Mouse (Mus musculus) cerebellum, postnatal 4 days (tissue): ENCODE measurements around the gene Skiv2l.
"Not testable (repeated sequence)": the region's sequence is repeated elsewhere in the genome, so short reads cannot be mapped to it uniquely, and the experiment has no call there.

ENCODE experiments used
- DNase-seq, 2 experiments: peaks; one replicate each; pipeline ENCODE4 v3.0.0; 2022; ENCODE audit warnings: low spot score in 2 of 2, mixed read lengths in 1 of 2

The Skiv2l gene

GRCm38 (mm10) chr17:34811275-34811674, 38.7 kb downstream of the Skiv2l start:
- no peak for DNase-seq

GRCm38 (mm10) chr17:34810811-34811210, 39.2 kb downstream of the Skiv2l start:
- not testable (repeated sequence) for DNase-seq

- not testable (repeated sequence) for DNase-seq
Observed at GRCm38 (mm10) chr17:34810411-34810810, 39.6 kb downstream of the Skiv2l start.

GRCm38 (mm10) chr17:34808599-34809205, 41.3 kb downstream of the Skiv2l start:
- DNase-seq, result peak in 1 of 2 experiments; percentile 11

- no peak for DNase-seq
Observed at GRCm38 (mm10) chr17:34807176-34807575, 42.8 kb downstream of the Skiv2l start.

- peak in 1 of 2 experiments; percentile 17 for DNase-seq
Observed at GRCm38 (mm10) chr17:34804871-34805562, 45.0 kb downstream of the Skiv2l start.

- DNase-seq, result not testable (repeated sequence)
Observed at GRCm38 (mm10) chr17:34804301-34804700, 45.7 kb downstream of the Skiv2l start, which contains the start of gene Cyp21a1. Gene Cyp21a1, minus strand, starts transcription at chr17:34804561.

GRCm38 (mm10) chr17:34803367-34803766, 46.6 kb downstream of the Skiv2l start:
- peak in 1 of 2 experiments; percentile 13 for DNase-seq

GRCm38 (mm10) chr17:34802756-34803155, 47.3 kb downstream of the Skiv2l start:
- peak in 1 of 2 experiments; percentile 11 for DNase-seq

GRCm38 (mm10) chr17:34800781-34801305, 49.2 kb downstream of the Skiv2l start:
- peak in 1 of 2 experiments; percentile 15 for DNase-seq

GRCm38 (mm10) chr17:34799531-34799925, 50.5 kb downstream of the Skiv2l start:
- DNase-seq, result no peak

- DNase-seq, result no peak
Observed at GRCm38 (mm10) chr17:34798866-34799530, 51.0 kb downstream of the Skiv2l start.

GRCm38 (mm10) chr17:34798071-34798470, 51.9 kb downstream of the Skiv2l start:
- not testable (repeated sequence) for DNase-seq

GRCm38 (mm10) chr17:34797211-34797995, 52.6 kb downstream of the Skiv2l start:
- peak in 1 of 2 experiments; percentile 12 for DNase-seq

GRCm38 (mm10) chr17:34796311-34797140, 53.5 kb downstream of the Skiv2l start:
- peak in 1 of 2 experiments; percentile 11 for DNase-seq

GRCm38 (mm10) chr17:34795633-34796032, 54.4 kb downstream of the Skiv2l start:
- DNase-seq, result peak; percentile 22 to 66

GRCm38 (mm10) chr17:34795016-34795415, 55.0 kb downstream of the Skiv2l start:
- DNase-seq, result no peak
